Mouse (Mus musculus) hematopoietic stem cell, adult 5-6 weeks (primary cell): ENCODE results near the gene Slc13a4. TPM values are rescaled to one million over a fixed set of nuclear protein-coding genes. Genes with fewer than 3 reads are reported as not detected.
A peak's percentile ranks its signal among the peaks of the same experiment; 100 is the strongest.

Experiments used
- ATAC-seq, 2 experiments: fragments of 125-278 bp in 1 of 2; replicated peaks in 1 of 2; 2 replicates each; pipeline ENCODE4 v1.8.0; 2016 to 2017; ENCODE audit warnings: inconsistent platforms in 2 of 2, mild to moderate bottlenecking in 2 of 2, moderate number of reproducible peaks in 2 of 2, low read depth in 1 of 2, moderate TSS enrichment in 1 of 2; ENCODE audit not compliant: low FRiP score in 2 of 2, poor library complexity in 2 of 2, severe bottlenecking in 2 of 2, insufficient read depth in 1 of 2, low TSS enrichment in 1 of 2
- total RNA-seq: library from RNA; stranded (forward); fragments of 172-1452, 232-1000 nt; gene quantifications from 2 replicates; pipeline ENCODE4 v1.2.3, GENCODE M21; 2017

Slc13a4 gene
- total RNA-seq, 1 experiment from 2014 or later = not detected

DNA sequence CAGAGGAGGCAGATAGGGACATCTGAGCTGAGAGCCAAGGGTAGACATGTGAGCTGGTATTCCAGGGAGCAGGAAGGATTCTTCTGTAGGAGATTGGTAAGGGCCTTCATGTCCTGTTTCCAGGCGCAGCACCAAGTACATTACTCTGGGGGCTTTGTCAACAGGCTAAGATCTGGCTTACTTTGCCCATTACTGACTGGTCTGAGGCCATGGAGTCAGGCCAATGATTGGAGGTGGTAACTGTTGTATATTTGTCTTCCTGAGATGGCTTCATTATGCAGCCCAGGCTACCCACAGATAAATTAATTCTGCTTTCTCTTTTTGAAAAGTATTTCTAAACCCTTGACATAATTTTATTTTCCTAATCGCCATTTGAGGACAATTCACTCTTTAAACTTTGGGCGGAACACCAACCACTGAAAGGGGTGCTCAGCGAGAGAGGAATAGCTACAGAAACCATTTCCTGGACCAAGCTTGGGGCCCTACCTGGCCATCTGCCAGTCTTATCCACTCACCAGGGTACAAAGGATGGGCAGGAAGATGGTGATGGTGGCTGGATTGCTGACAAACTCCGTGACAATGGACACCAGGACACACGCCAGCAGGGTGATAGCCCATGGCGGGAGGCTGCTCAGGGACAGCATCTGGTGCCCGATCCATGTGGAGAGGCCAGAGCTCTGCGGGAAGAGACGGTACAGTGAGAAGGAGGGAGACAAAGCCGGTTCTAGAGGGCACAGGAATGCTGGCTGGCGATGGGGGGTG, 36.7 kb downstream of the Slc13a4 start:
- ATAC-seq = no peak

GRCm38 (mm10) chr6:35269643-35270042, 38.3 kb downstream of the Slc13a4 start:
- no peak for ATAC-seq

DNA sequence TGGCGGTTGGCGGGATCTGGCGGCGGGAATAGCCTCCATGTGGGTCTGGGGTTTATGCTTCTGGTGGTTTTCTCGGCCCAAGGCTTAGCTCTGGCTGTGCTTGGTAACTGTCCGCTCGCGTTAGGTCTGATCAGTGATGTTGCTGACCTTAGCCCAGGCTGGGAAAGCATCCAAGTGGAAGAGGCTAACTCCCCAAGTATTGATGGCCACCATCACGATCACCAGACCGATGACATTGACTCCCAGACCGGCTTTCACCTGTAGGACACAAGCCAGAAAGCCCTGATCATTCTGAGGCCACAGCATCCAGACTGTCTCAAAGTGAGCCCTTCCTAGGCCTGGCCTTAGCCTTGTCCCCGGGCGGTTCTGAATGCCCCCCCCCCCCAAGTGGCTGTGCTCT, 39.2 kb downstream of the Slc13a4 start:
- ATAC-seq = no peak

DNA sequence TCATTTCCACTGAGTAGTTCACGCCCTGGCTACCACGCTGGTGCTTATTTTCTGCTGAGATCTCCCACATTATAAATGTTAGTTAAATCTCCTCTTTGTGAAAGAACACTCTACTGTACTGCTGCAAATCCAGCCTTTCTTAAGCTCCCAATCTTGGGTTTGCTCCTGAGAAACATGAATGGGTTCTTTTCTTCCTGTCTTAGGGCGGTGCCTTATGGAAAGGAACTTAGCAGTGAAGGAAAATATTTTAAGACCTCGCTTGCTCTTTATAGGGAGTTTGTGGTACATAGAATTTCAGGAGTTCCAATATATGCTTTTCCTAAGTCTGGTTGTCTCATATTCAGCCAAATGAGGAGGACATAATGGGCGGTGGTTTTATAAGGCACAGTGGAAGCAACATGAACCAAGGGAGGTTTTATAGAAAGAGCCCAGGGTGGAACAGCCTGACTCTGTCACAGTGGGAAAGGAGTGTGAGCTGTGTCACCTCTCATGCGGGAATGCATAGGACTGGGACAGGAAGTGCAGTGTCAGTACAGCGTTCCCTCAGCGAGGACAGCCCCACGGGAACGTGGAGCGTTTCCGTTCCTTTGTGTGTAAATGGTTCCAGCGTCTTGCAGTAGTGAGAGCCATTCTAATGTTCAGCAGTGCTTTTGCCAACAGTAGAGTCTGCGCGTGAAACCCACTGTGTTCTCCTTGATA, 42.2 kb downstream of the Slc13a4 start:
- no peak for ATAC-seq

GRCm38 (mm10) chr6:35260531-35260930, 47.4 kb downstream of the Slc13a4 start:
- ATAC-seq = no peak

GRCm38 (mm10) chr6:35259526-35259925, 48.4 kb downstream of the Slc13a4 start:
- ATAC-seq = no peak

- ATAC-seq = no peak
These were observed 49.0 kb downstream of the Slc13a4 start for GRCm38 (mm10) chr6:35258922-35259321.

DNA sequence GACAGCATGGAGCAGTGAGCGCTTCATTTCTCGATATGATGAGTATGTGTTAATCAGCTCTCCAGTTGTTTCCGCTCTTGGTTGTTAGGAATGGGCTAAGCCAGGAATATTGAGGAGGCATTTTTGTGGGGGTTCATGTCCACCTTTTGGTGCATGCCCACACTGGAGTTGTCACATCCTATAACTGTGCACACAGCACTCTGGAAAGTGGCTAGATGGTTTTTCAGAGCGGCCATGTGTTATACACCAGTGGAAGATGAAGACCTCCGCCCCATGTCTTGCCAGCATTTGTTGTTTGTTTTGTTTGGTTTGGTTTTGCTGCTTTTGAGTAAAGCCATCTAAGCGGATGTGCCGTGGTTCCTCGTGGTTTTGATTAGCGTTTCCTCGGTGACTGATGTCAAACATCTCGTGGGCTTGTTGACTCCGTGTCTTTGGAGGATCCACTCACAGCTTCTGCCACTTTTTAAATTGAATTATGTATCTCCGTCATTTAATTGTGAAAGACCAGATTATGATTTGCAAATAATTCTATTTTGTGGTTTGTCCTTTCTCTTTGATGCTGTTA, 50.2 kb downstream of the Slc13a4 start:
- ATAC-seq = no peak

- ATAC-seq = peak; percentile 46 to 47; a peak in 3 of 4 replicates
These were observed 51.2 kb downstream of the Slc13a4 start for GRCm38 (mm10) chr6:35256691-35257090.

DNA sequence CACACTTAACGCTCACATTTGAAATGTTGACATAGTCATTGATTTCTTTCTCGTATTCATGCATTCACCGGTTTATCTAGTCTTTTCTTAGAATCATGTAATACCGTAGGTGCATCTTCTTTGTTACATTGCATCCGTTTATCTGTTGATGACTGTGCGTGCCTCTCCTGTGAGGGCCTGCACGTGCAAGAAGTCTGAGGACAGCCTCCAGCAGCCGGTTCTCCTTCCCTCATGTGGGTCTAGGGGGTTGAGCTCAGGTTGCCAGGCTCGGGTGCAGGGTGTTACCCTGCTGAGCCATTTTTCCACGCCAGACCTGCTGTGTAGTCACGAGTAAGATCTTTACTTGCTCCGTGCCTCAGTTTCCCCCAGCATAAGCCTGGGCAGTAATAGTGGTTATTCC, 52.9 kb downstream of the Slc13a4 start:
- ATAC-seq = no peak

GRCm38 (mm10) chr6:35254136-35254904, 53.6 kb downstream of the Slc13a4 start:
- no peak; a peak in 1 of 4 replicates for ATAC-seq

DNA sequence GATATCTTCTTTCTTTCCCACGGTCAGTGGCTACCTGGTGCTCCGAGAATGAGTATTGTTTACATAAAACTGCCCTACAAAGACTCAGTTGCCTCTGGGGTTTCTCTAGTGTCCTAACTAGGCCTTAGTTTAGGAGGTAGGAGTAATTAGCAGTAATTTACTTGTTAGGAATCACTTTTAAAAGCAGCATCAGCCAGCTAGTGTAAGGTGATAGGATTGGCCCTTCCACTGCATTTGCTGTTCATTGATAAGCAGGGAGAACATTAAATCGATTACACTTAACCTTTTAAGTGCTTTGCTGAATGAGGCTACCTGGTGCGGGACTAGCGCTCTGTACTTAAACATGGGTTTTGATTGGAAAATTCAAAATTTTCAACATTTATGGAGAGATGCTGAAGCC, 54.5 kb downstream of the Slc13a4 start:
- no peak for ATAC-seq

DNA sequence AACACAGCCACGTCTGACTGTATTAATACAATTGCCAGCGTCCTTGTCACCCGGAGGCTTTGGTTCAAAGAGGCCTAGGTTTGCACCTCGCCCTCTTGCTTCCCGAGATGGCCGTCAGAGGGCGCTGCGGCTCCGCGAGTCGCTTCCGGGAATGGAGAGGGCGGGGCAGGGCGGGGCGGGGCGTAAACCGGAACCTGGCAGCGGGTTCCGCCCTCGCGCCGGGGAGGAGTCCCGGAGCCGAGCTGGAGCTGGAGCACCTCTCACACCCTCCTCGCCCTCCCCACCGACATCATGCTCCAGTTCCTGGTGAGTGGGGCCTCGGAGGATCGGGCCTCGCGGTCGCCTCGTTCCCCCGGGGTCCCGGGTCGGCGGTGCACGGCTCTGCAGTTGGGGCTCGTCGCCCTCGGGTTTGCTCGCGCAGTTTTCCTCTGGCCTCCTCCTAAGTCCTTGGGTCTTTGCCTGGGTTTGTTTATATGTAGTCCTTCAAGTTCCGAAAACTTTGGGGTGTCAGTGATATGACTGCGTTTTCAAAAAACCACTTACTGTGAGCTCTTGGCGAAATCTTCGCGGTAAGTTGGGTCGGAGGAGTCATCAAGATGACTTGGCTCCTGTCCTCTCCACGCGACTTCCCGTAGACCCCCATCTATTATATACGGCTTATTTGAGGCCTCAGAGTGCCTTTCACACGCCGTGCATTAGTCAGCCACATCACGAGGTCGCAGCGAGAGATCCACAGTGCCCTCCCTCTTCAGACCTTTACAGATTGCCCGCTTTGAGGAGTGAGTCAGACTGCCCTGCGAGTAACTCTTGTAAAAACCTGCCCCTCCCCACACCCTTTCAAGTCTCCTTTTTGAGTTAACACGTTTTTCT, 55.2 kb downstream of the Slc13a4 start:
- ATAC-seq = peak; percentile 54 to 80

DNA sequence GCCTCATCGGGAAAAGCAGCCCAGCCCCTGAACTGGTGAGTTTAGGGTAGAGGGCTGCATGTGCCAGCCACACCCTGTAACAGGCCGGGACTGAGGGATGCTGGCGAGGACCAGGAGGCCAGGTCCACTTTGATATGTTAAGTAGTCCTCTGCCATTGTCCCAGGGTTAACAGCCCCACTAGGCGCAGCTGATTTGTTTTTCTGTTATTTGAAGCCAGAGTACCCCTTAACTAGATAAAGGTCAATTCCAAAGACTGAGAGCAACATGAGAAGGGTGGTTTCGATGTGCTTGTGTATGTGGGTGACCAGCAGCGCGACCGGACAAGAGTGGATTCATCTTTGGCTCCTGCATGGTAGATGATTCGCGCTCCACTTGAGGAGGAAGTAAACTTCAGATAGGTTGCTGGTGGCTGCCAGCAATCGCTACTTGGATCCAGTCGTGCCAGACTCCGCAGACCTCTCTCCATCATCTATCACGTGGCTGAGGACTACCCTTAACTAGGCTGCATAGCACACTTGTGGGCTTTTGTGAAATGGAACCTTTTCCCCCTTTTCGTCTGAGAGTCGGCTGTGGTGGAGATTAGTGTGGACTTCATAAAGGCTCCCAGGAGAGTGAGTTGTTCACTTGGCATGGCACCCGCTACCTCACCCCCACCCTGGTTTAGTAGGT, 56.0 kb downstream of the Slc13a4 start:
- no peak for ATAC-seq

DNA sequence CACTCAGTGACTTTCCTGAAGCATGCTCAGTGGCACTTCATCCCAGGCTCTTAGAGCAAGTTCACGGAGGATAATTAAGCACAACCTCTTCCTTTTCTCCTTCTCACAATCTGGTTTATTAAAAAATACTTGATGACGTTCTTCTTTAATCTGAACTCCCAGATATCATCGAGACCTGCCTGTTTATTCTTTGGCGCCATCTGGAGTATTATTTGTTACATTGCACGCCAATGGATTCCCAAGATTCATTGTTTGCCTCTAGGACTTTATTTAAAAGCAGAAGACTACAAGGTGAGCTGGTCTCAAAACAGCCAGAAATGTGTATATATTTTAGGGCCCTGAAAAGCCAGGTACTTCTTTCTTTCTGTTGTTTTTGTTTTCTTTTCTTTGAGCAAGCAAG, 62.8 kb downstream of the Slc13a4 start:
- ATAC-seq = peak; percentile 49 to 65; a peak in 1 of 4 replicates

DNA sequence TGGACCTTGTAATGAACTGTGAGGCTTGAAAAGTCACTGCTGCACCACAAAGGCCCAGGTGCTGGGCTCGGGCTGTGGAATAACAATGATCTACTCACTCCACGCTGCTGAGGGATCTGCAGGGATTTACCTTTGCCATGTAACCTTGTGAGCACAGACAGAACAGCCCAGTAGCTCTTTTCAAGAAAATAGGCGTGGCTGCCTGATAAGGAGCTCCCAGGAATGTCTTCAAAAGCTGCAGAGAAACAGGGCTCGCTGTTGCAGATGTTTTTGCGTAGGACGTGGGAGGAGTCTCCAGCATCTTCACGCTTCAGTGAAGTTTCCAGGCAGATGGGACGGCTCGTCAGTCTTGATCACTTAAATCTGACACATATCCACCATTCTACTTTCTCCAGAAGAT, 63.9 kb downstream of the Slc13a4 start:
- ATAC-seq = no peak
